Mouse (Mus musculus): ENCODE measurements around the gene Pou3f3. TPM values are rescaled to one million over a fixed set of nuclear protein-coding genes. Genes with fewer than 3 reads are reported as not detected.

Pou3f3 gene
- polyA plus RNA-seq, 1 experiment: not detected

DNA sequence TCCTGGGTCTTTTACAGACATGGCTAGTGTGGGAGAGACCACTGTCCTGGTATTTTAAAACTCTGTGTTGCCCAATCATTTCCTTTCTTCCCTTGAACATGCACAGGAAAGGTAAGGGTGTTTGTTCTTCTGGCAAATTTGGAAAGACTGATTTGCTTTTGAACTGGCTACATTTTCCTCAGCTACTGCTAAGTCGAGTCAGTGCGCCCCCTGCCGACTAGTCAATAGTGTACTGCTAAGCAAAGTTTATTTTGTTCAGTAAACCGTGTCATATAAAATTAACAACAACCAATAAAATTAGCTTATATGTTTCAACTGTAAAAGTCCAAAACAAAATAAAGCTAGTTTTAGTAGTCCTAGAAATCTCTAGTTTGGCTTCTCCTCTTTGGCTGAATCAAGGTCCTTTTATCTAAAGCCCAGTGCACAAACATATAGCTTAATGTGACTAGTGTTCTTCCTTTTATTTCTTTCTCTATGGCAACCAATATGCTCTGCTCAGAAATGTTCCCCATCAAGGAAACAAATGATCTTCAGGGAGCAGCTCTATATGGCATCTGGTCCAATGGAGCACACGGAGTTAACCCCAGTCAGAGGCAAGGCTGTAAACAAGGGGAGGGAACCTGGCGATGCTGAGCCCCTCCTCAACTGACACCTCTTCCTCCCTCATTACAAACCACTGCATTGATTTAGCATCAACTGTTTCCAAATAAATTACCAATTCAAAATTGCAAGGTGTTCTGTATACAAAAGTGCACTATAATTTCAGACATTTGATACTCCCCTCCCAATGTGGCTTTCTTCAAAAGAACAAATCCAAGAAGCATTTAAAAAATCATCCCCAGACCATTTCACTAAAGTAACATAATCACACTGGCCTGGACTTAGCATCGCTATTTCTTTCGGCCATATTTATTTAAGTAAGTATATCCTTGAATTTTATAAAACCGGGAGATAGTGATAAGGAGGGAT is 4.1 kb upstream of the Pou3f3 start:
- TF ChIP-seq GATA1 (IDR thresholded peaks at IDR 0.05; ENCODE audit: low read length): no peak

DNA sequence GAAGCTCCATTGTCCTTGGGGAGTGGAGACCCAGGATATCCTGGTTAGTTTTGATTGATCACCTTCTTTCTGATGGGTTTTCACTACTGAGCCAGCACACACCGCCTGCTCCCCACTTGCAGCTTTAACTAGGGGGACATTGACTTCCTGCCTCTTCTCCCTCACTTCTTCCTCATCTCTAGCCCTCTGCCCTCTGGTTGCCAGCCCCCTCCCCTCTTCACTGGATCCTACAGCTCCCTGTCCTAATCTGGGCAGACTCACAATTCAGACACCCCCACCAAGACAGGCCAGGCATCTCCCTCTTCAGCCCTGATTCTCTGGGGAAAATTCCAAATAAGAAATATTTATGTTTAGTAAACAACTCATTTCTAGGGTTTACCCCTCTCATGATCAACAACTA is 3.3 kb upstream of the Pou3f3 start:
- TF ChIP-seq GATA1 (IDR thresholded peaks at IDR 0.05; ENCODE audit: low read length): no peak

DNA sequence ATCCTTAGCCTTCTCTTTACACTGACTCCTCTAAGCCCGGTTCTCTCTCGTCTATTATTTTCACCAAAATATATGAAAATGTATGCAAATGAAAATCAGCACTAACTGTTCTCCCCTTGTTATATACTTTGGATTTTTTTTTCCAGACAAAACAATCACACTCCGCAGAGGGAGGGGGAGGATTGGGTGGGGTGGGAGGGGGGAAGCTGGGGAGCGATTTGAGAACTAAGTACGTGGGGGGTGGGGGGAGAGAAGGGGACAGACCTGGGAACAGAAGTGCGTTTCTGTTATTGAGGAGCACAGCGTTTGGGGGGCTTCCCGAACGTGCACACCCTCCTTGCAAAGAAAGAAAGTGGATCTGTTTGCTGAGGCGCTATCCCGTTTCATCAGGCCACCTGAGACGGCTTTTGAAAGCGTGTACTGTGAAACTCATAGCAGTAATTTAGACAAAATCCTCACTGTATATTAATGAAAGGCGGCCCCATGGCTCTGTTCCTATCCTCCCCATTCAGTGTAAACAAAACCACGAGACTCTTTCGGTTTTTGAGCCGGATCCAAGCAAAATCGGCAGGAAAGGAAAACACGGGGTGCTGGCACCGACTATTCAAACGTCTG is 2.4 kb upstream of the Pou3f3 start:
- no peak for TF ChIP-seq GATA1 (IDR thresholded peaks at IDR 0.05; ENCODE audit: low read length)

DNA sequence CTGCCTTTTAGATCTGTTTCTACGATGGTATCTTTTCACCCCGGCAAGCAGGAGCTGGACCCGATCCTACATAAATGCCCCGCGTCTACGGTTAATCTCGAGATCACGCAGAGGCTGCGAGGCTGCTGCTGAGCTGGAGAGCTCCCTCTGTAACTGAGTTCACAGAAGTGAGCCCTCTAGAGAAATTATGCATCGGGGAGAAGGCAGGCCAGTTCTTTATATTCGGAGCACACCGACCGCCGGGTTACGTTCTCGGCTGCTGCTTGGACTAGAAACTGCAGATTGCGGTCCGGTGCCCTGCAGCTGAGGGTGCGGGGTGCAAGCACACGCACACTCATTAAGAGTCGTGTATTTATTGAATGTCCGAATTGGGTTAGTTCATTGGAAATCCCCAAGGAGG is 1.7 kb upstream of the Pou3f3 start:
- no peak for TF ChIP-seq GATA1 (IDR thresholded peaks at IDR 0.05; ENCODE audit: low read length)

DNA sequence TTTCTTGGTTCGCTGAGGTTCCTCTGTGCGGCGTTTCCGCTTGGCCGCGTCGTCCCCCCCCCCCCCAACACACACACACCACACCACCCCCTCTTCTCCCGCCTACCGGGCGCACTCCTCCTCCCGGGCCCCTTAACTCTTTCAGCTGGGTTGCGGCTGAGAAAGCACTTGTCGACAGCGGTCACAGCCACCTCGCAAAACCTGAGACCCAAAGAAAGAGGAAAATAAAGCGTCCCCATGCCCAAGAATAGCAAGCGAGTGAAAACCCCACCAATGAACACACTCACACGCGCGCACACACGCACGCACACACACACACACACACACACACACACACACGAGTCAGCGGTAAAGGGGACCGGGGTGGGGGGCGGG is 1.3 kb upstream of the Pou3f3 start:
- no peak for TF ChIP-seq GATA1 (IDR thresholded peaks at IDR 0.05; ENCODE audit: low read length)

DNA sequence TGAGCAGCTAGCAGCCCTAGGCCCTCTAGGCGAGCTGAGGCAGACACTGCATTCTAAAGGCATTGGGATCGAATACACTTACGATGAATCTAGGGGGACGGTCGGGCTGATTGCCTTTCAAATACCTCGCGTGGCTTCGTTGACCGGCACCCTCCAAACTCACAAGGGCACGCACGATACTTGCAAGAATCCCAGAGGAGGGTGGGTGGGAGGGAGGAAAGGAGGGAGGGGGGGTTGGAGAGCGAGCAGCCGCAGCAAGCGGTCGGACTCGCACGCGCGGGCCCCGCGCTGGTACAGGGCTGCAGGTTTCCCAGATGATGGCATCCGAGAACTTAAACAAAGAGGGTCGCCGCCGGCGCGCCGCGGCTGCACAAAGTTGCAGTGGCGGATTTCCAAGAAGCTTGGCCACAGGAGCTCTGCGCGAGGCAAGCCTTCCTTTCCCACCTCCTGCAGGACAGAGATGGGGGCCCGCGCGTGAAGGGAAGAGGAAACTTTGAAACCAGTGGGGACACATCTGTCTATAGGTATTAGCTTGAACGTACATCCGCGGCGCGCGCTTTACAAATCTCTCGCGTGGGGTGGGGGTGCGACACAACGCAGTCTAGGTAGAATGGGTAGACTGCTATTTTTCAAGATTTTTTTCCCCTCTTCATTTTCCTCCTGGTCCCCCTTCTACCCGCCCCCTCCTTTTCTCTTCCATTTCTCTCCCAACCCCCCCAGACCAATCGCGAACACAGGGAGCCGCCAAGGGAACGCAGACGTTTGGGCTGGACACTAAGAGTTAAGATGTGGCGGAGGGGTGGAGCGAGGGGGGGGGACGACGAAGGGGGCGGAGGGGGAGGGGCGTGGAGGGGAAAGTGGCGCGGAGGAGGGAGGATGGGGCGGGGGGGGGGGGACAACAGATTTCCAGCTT is 647 bp upstream of the Pou3f3 start:
- no peak for TF ChIP-seq GATA1 (IDR thresholded peaks at IDR 0.05; ENCODE audit: low read length)

DNA sequence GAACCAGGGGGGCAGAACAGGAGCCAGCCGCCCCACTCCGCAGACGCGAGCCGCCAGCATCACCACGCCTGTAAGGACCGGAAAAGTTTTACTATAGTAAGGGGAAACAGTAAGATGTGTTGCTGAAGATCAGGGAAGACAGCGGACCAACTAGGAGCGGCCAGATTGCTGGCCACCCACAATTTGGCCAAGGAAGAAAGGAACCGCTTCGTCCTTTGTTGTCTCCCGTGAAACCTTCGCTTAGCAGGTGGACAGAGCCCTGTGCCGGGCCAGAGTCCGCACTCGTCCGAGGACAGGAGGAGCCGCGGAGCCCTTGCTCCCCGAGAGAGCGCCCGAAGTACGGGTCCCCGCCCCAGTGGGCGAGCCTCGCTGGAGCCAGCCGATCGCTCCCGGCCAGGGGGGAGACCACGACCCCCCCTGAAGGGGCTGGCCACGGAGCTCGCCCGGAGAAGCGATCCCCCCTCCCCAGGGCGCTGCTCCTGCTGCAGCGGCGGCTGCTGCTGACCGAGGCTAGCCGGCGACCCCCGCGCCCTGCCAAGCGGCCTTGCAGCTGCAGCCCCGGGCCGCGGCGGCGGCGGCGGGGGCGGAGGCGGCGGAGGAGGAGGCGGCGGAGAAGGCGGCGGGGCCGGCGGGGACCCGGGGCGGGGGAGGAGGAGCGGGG is 933 bp downstream of the Pou3f3 start:
- no peak for TF ChIP-seq GATA1 (IDR thresholded peaks at IDR 0.05; ENCODE audit: low read length)

DNA sequence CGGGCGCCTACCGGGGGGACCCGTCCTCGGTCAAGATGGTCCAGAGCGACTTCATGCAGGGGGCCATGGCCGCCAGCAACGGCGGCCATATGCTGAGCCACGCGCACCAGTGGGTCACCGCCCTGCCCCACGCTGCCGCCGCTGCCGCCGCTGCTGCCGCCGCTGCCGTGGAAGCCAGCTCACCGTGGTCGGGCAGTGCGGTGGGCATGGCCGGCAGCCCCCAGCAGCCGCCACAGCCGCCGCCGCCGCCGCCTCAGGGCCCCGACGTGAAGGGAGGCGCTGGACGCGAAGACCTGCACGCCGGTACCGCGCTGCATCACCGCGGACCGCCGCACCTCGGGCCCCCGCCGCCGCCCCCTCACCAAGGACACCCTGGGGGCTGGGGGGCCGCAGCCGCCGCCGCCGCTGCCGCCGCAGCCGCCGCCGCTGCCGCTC is 1.8 kb downstream of the Pou3f3 start:
- TF ChIP-seq GATA1 (IDR thresholded peaks at IDR 0.05; ENCODE audit: low read length): no peak

DNA sequence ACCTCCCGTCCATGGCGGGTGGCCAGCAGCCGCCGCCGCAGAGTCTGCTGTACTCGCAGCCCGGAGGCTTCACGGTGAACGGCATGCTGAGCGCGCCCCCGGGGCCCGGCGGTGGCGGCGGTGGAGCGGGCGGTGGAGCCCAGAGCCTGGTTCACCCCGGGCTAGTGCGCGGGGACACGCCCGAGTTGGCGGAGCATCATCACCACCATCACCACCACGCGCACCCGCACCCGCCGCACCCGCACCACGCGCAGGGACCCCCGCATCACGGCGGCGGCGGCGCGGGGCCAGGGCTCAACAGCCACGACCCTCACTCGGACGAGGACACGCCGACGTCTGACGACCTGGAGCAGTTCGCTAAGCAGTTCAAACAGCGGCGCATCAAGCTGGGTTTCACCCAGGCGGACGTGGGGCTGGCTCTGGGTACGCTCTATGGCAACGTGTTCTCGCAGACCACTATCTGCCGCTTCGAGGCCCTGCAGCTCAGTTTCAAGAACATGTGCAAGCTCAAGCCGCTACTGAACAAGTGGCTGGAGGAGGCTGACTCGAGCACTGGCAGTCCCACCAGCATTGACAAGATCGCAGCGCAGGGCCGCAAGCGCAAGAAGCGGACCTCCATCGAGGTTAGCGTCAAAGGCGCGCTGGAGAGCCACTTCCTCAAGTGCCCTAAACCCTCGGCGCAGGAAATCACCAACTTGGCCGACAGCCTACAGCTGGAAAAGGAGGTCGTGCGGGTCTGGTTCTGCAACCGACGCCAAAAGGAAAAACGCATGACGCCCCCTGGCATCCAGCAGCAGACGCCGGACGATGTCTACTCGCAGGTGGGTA is 2.4 kb downstream of the Pou3f3 start:
- no peak for TF ChIP-seq GATA1 (IDR thresholded peaks at IDR 0.05; ENCODE audit: low read length)

DNA sequence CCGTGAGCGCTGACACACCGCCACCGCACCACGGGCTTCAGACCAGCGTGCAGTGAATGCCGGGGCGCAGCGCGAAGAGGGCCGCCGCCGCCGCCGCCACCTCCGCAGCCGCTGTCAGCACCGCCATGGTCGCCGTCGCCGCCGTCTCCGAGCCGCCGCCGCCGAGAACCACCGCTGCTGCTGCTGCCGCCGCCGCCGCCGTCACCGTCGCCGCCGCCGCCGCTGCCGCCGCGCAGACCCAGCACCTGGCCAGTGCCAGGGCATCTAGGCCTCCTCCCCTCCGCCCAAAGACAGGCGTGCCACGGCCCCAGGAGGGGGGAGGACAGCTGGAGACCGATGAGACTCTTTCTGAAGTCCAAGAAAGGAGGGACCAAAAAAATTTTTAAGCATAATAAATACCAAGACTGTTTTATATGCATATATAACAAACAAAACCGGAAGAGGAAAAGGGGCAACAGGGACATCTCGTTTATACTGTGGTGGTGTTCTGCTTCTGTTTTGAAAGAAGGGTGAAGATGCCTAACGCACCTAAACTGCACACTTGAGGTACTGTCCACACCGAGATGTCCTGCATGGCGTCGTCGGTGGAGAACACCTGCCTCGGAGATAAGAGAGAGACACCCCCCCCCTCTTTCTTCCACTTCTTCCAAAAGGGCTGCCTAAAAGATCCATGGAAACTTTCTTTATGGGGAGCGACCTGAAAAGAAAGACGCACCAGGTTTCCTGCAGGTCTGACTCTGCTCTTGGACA is 3.2 kb downstream of the Pou3f3 start:
- no peak for TF ChIP-seq GATA1 (IDR thresholded peaks at IDR 0.05; ENCODE audit: low read length)

DNA sequence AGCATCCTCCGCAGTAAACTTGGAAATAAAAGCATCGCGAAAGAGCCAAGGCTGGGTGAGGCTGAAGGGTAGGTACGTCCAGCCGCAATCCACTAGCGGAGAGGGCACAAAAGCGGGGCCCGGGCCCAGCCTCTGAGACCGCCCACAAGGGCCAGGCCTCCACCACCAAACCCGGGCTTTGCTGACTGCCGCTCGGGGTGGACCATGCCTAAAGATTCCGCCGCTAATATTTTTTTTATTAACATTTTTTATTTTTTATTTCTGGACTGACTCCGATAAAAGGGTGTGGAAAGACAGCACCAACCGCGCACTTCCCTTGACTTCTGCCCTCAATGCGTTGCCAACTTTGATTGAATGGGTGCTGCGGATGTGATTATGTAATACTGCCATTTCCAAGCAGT is 3.9 kb downstream of the Pou3f3 start:
- TF ChIP-seq GATA1 (IDR thresholded peaks at IDR 0.05; ENCODE audit: low read length): no peak

DNA sequence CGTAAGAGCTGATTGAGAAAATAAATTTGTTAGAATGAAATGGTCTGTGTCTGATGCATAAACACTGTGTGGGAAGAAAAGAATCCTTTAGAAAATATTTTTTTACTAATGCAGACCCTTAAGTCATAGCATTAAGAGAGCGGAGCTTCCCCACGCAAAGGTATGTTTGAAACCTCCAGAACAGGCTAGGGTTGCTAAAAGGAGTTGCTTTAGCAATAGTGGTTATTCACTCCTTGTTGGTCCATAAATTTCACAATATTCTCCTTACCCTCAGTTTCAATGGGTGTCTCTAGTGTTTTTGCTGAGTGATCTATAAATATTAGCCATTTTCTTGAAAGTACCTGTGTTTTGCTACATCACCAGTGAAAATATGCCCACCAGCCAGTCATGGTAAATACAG is 4.6 kb downstream of the Pou3f3 start:
- no peak for TF ChIP-seq GATA1 (IDR thresholded peaks at IDR 0.05; ENCODE audit: low read length)

DNA sequence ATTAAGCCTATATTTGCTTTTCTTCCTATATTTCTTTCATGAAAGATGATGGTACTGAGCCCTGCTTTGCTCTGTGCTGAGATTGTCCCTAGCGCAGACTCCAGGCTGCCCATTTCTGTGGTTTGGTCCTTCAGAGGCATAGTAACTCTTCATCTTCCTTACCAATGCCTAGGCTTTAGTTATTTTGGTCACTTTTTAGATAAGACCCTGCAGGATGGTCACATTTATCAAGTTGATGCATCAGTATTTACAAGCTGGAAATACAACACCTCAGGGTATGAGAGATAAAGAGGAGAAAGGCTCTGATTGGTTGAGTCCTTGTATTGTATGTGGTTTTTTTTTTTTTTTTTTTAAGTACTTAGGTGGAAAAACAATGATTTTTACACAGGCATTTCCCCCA is 5.2 kb downstream of the Pou3f3 start:
- TF ChIP-seq GATA1 (IDR thresholded peaks at IDR 0.05; ENCODE audit: low read length): no peak
